Mouse (Mus musculus) erythroblast, embryonic 14.5 days (primary cell): ENCODE measurements around the gene Rwdd4a.

Experiments used
- GATA1 ChIP-seq: IDR thresholded peaks from 2 replicates; pipeline ENCODE4 v1.6.1; 2012; ENCODE audit warnings: low read length, inconsistent platforms, mixed read lengths
- TAL1 ChIP-seq: IDR thresholded peaks from 3 replicates; pipeline ENCODE4 v1.6.1; 2012; ENCODE audit warnings: low read length, inconsistent platforms, mixed read lengths

DNA sequence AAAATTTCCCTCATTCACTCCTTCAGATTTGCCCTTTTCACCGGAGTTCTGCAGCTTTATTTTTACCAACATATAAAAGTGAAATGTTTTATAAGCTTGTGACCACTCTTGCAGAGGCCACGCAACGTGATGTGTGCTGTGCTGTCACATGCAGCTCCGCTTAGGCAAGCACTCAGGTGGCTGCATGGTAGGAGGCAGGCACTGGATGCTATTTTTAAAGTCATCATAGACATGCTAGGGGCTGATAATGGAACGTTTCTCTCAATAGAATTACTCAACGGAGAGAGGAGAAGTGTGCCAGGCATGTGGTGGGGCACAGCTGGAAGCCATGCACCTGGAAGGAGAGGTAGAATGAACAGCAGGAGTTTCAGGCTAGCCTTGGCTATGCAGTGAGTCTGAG is 38.0 kb upstream of the Rwdd4a start:
- no peak for TF ChIP-seq TAL1
- no peak for TF ChIP-seq GATA1
